Mouse (Mus musculus) lung, adult 2 months (tissue): Measurements from ENCODE around the gene Cmtm7.

ENCODE experiments used
- CTCF ChIP-seq: fragments of 200-500 bp; IDR thresholded peaks from 2 replicates; pipeline ENCODE4 v1.5.1; 2011; ENCODE audit warnings: mild to moderate bottlenecking, low read length, control low read depth; ENCODE audit not compliant: insufficient read depth
- POLR2A ChIP-seq: fragments of 200-500 bp; IDR thresholded peaks from 2 replicates; pipeline ENCODE4 v1.6.1; 2011; ENCODE audit warnings: low read depth, mild to moderate bottlenecking, control low read depth, low read length, borderline replicate concordance; ENCODE audit errors: extremely low read depth

- no peak for TF ChIP-seq POLR2A
- no peak for TF ChIP-seq CTCF
These were observed 27.0 kb upstream of the Cmtm7 start for GRCm38 (mm10) chr9:114808671-114809070.
